Mouse (Mus musculus) MEL (cell line): ENCODE data around the gene Vmn1r89.

Experiments used
- CTCF ChIP-seq, 3 experiments: IDR thresholded peaks in 2 of 3; conservative IDR thresholded peaks in 1 of 3; 2 replicates each; pipeline ENCODE4 v1.5.1; 2011 to 2012; ENCODE audit warnings: low read length in 3 of 3, low read depth in 2 of 3, mild to moderate bottlenecking in 2 of 3, improper control_type of control experiment in 1 of 3, inconsistent platforms in 1 of 3, mixed read lengths in 1 of 3, moderate library complexity in 1 of 3; ENCODE audit not compliant: control insufficient read depth in 1 of 3, insufficient read depth in 1 of 3, poor library complexity in 1 of 3, severe bottlenecking in 1 of 3
- EP300 ChIP-seq, 2 experiments: IDR thresholded peaks; 2 replicates each; pipeline ENCODE4 v1.6.1; 2011; ENCODE audit warnings: improper control_type of control experiment in 2 of 2, low read length in 2 of 2, low read depth in 1 of 2, mild to moderate bottlenecking in 1 of 2
- GATA1 ChIP-seq: IDR thresholded peaks from 2 replicates; pipeline ENCODE4 v1.6.1; 2011; ENCODE audit warnings: low read depth, low read length, improper control_type of control experiment
- HCFC1 ChIP-seq: IDR thresholded peaks from 2 replicates; pipeline ENCODE4 v1.6.1; 2012; ENCODE audit warnings: low read depth, mild to moderate bottlenecking, inconsistent platforms, low read length, improper control_type of control experiment, moderate library complexity
- MAFK ChIP-seq: IDR thresholded peaks from 2 replicates; pipeline ENCODE4 v1.6.1; 2011; ENCODE audit warnings: low read depth, mild to moderate bottlenecking, low read length, improper control_type of control experiment, borderline replicate concordance
- MXI1 ChIP-seq: IDR thresholded peaks from 2 replicates; pipeline ENCODE4 v1.6.1; 2011; ENCODE audit warnings: mild to moderate bottlenecking, low read depth, low read length, improper control_type of control experiment
- MYB ChIP-seq: IDR thresholded peaks from 2 replicates; pipeline ENCODE4 v1.6.1; 2011; ENCODE audit warnings: mild to moderate bottlenecking, low read depth, low read length, improper control_type of control experiment
- POLR2A ChIP-seq, 2 experiments: IDR thresholded peaks; 2 replicates each; pipeline ENCODE4 v1.6.1; 2011 to 2012; ENCODE audit warnings: low read length in 2 of 2, mild to moderate bottlenecking in 2 of 2, control low read depth in 1 of 2, improper control_type of control experiment in 1 of 2, low read depth in 1 of 2, moderate library complexity in 1 of 2; ENCODE audit not compliant: control insufficient read depth in 1 of 2, insufficient read depth in 1 of 2, poor library complexity in 1 of 2
- SIN3A ChIP-seq: IDR thresholded peaks from 2 replicates; pipeline ENCODE4 v1.6.1; 2012; ENCODE audit warnings: low read length, improper control_type of control experiment, inconsistent platforms
- TAL1 ChIP-seq: IDR thresholded peaks from 2 replicates; pipeline ENCODE4 v1.6.1; 2012; ENCODE audit warnings: mild to moderate bottlenecking, inconsistent platforms, low read length, moderate library complexity, mixed read lengths
- ZMIZ1 ChIP-seq: IDR thresholded peaks from 2 replicates; pipeline ENCODE4 v1.6.1; 2012; ENCODE audit warnings: low read depth, mild to moderate bottlenecking, inconsistent platforms, low read length, improper control_type of control experiment, moderate library complexity

GRCm38 (mm10) chr7:13264396-13264795 lies 51.6 kb downstream of the Vmn1r89 start:
- no peak for TF ChIP-seq GATA1
- TF ChIP-seq EP300 (IDR thresholded peaks at IDR 0.05; ENCODE audit: low read depth in 1 of 2, low read length in 2 of 2) = no peak
- TF ChIP-seq ZMIZ1 = no peak
- TF ChIP-seq TAL1 = no peak
- TF ChIP-seq SIN3A = no peak
- no peak for TF ChIP-seq MAFK
- no peak for TF ChIP-seq CTCF (IDR thresholded peaks at IDR 0.05 in 2 of 3, conservative IDR thresholded peaks at IDR 0.05 in 1 of 3; ENCODE audit: control insufficient read depth in 1 of 3, insufficient read depth in 1 of 3, low read depth in 2 of 3, low read length in 3 of 3, poor library complexity in 1 of 3, severe bottlenecking in 1 of 3)
- no peak for TF ChIP-seq POLR2A (IDR thresholded peaks at IDR 0.05; ENCODE audit: control insufficient read depth in 1 of 2, insufficient read depth in 1 of 2, low read depth in 1 of 2, low read length in 2 of 2, poor library complexity in 1 of 2)
- no peak for TF ChIP-seq MXI1
- no peak for TF ChIP-seq MYB
- TF ChIP-seq HCFC1 = no peak
